Mouse (Mus musculus) right cerebral cortex, postnatal 10 days (tissue): ENCODE measurements around the gene Tnnc2.
"Not testable (repeated sequence)": the region's sequence is repeated elsewhere in the genome, so short reads cannot be mapped to it uniquely, and the experiment has no call there.

Experiments used
- DNase-seq, 2 experiments: peaks; one replicate each; pipeline ENCODE4 v3.0.0; 2021; ENCODE audit warnings: low spot score in 2 of 2

The Tnnc2 gene

GRCm38 (mm10) chr2:164779481-164780086 lies at the start of gene Tnnc2:
Gene Tnnc2 (minus strand): TSS chr2:164779967.
- DNase-seq = no peak

GRCm38 (mm10) chr2:164829090-164829489 lies 49.3 kb upstream of the Tnnc2 start:
- DNase-seq = no peak

- no peak for DNase-seq
These were observed 48.7 kb upstream of the Tnnc2 start, which contains the start of gene Spata25 for GRCm38 (mm10) chr2:164828437-164828836. Gene Spata25 (minus strand): TSS chr2:164828537.

GRCm38 (mm10) chr2:164827146-164827850 lies 47.5 kb upstream of the Tnnc2 start:
- peak in 1 of 2 experiments; percentile 33 for DNase-seq

GRCm38 (mm10) chr2:164825521-164825920 lies 45.8 kb upstream of the Tnnc2 start:
- peak in 1 of 2 experiments; percentile 45 for DNase-seq

GRCm38 (mm10) chr2:164823969-164824368 lies 44.2 kb upstream of the Tnnc2 start:
- DNase-seq = no peak

GRCm38 (mm10) chr2:164823181-164823585 lies 43.4 kb upstream of the Tnnc2 start:
- DNase-seq = no peak

GRCm38 (mm10) chr2:164822636-164823165 lies 42.9 kb upstream of the Tnnc2 start, which contains the start of gene Zswim1:
Gene Zswim1 (plus strand): TSS chr2:164822686.
- DNase-seq = peak; percentile 100

- DNase-seq = peak in 1 of 2 experiments; percentile 35
These were observed 41.3 kb upstream of the Tnnc2 start for GRCm38 (mm10) chr2:164821060-164821459.

GRCm38 (mm10) chr2:164817703-164818102 lies 37.9 kb upstream of the Tnnc2 start:
- no peak for DNase-seq

GRCm38 (mm10) chr2:164817206-164817605 lies 37.4 kb upstream of the Tnnc2 start:
- DNase-seq = no peak

- DNase-seq = no peak
These were observed 36.1 kb upstream of the Tnnc2 start for GRCm38 (mm10) chr2:164815821-164816220.

GRCm38 (mm10) chr2:164815348-164815747 lies 35.6 kb upstream of the Tnnc2 start:
- DNase-seq = no peak

- no peak for DNase-seq
These were observed 33.8 kb upstream of the Tnnc2 start for GRCm38 (mm10) chr2:164813557-164813956.

- DNase-seq = no peak
These were observed 26.8 kb upstream of the Tnnc2 start for GRCm38 (mm10) chr2:164806614-164807013.

GRCm38 (mm10) chr2:164805332-164805718 lies 25.6 kb upstream of the Tnnc2 start:
- DNase-seq = no peak

- DNase-seq = peak; percentile 99
These were observed 25.0 kb upstream of the Tnnc2 start, which contains the start of the genes Acot8 and Zswim3 for GRCm38 (mm10) chr2:164804533-164805331. Gene Acot8 (minus strand): TSS chr2:164804882. Gene Zswim3 (plus strand): TSS chr2:164805098.

GRCm38 (mm10) chr2:164803921-164804313 lies 24.1 kb upstream of the Tnnc2 start:
- DNase-seq = no peak

GRCm38 (mm10) chr2:164803201-164803920 lies 23.6 kb upstream of the Tnnc2 start:
- DNase-seq = no peak

- no peak for DNase-seq
These were observed 20.7 kb upstream of the Tnnc2 start for GRCm38 (mm10) chr2:164800252-164801004.

- not testable (repeated sequence) for DNase-seq
These were observed 18.8 kb upstream of the Tnnc2 start for GRCm38 (mm10) chr2:164798554-164798953.
